Comparison of ENCODE assay signal across 12 mouse cellular contexts in genomic region chr3:28144676-28145075, GRCm38 (mm10).
DNase-seq lines count a peak whose midpoint lies in the region; ATAC-seq and TF ChIP-seq lines count a peak whose summit lies in the region.
"Had no signal": no experiment of that assay in that cellular context is flagged by ENCODE, and none has a peak within 500 bp of the region (broad histone marks: within the 10 kb centered on the region; RNA-seq: fewer than 3 reads in every experiment).

No protein-coding gene starts in this region.

- no peak overlapping the region for H3K27ac ChIP-seq in lung, embryonic 14.5 days (ENCODE audit: low read depth)
- H3K27ac ChIP-seq in heart, postnatal 0 days (ENCODE audit: low read depth), result no peak overlapping the region
- no peak overlapping the region for H3K27ac ChIP-seq in layer of hippocampus, adult 2 months
- H3K27ac ChIP-seq: midbrain, embryonic 12.5 days had no signal

- no peak for TF ChIP-seq CTCF in lung, embryonic 14.5 days (IDR thresholded peaks at IDR 0.05; ENCODE audit: low read depth)
- TF ChIP-seq CTCF in lung, adult 2 months (IDR thresholded peaks at IDR 0.05; ENCODE audit: insufficient read depth, low read length), result no peak
- no peak for TF ChIP-seq CTCF in heart, postnatal 0 days (IDR thresholded peaks at IDR 0.05; ENCODE audit: low read depth)
- no peak for TF ChIP-seq CTCF in layer of hippocampus, adult 2 months (conservative IDR thresholded peaks at IDR 0.05)

- H3K4me3 ChIP-seq in lung, embryonic 14.5 days (ENCODE audit: low read depth, low read length), result no peak overlapping the region
- no peak overlapping the region for H3K4me3 ChIP-seq in lung, adult 2 months (replicated peaks; ENCODE audit: extremely low read depth, low read depth, low read length)
- no peak overlapping the region for H3K4me3 ChIP-seq in heart, postnatal 0 days (ENCODE audit: low read depth, low read length)
- no peak overlapping the region for H3K4me3 ChIP-seq in layer of hippocampus, adult 2 months
- H3K4me3 ChIP-seq: erythroblast, embryonic 14.5 days; midbrain, embryonic 12.5 days had no signal

- no peak for TF ChIP-seq EP300 in heart, postnatal 0 days (IDR thresholded peaks at IDR 0.05; ENCODE audit: low read depth)

- H3K27me3 ChIP-seq in lung, embryonic 14.5 days (ENCODE audit: insufficient read depth, low read length), result no peaks in the 10 kb centered on the region
- no peaks in the 10 kb centered on the region for H3K27me3 ChIP-seq in heart, postnatal 0 days (ENCODE audit: control insufficient read depth, insufficient read depth, low read length)
- H3K27me3 ChIP-seq: midbrain, embryonic 12.5 days had no signal

- ATAC-seq in lung, embryonic 14.5 days (ENCODE audit: insufficient read depth), result peak; percentile 47; the same call in 1 of the 2 replicates
- peak; percentile 78 for ATAC-seq in heart, postnatal 0 days (ENCODE audit: insufficient read depth, low read depth)
- ATAC-seq: intestine, embryonic 16.5 days had no signal

- DNase-seq in lung, embryonic 14.5 days, result peak; percentile 72
- DNase-seq in lung, adult 2 months, result no peak
- peak; percentile 57 for DNase-seq in brain, adult 2 months (ENCODE audit: low read depth, low spot score)
- DNase-seq in heart, postnatal 0 days (ENCODE audit: low spot score), result peak; percentile 70
- no peak for DNase-seq in T-cell, adult 2 months (ENCODE audit: low spot score)
- no peak for DNase-seq in layer of hippocampus, adult 2 months (ENCODE audit: low spot score in 2 of 2)
- no peak for DNase-seq in frontal cortex, postnatal 10 days (ENCODE audit: low spot score in 2 of 2)
- DNase-seq: layer of hippocampus, adult 9-11 months; right cerebral cortex, postnatal 4 days had no signal

- no peaks in the 10 kb centered on the region for H3K36me3 ChIP-seq in lung, embryonic 14.5 days (ENCODE audit: insufficient read depth)
- no peaks in the 10 kb centered on the region for H3K36me3 ChIP-seq in heart, postnatal 0 days (replicated peaks; ENCODE audit: control insufficient read depth, insufficient read depth, low read length)
- H3K36me3 ChIP-seq: midbrain, embryonic 12.5 days had no signal

- TF ChIP-seq POLR2A in lung, adult 2 months (IDR thresholded peaks at IDR 0.05; ENCODE audit: borderline replicate concordance, extremely low read depth, low read depth, low read length), result no peak

- H3K4me1 ChIP-seq in lung, embryonic 14.5 days (ENCODE audit: insufficient read depth), result no peaks in the 10 kb centered on the region
- no peaks in the 10 kb centered on the region for H3K4me1 ChIP-seq in lung, adult 2 months (ENCODE audit: control insufficient read depth, insufficient read depth, low read length)
- H3K4me1 ChIP-seq in heart, postnatal 0 days (ENCODE audit: control insufficient read depth, insufficient read depth), result no peaks in the 10 kb centered on the region; the same call in 1 of the 2 replicates
- H3K4me1 ChIP-seq: midbrain, embryonic 12.5 days had no signal

- no peaks in the 10 kb centered on the region for H3K9me3 ChIP-seq in lung, embryonic 14.5 days (ENCODE audit: low read depth, low read length)
- H3K9me3 ChIP-seq in heart, postnatal 0 days (replicated peaks; ENCODE audit: control insufficient read depth, low read length), result no peaks in the 10 kb centered on the region
- H3K9me3 ChIP-seq: midbrain, embryonic 12.5 days had no signal

- H3K9ac ChIP-seq in lung, embryonic 14.5 days, result no peak overlapping the region
- no peak overlapping the region for H3K9ac ChIP-seq in heart, postnatal 0 days (replicated peaks; ENCODE audit: low read depth, low read length)
- H3K9ac ChIP-seq: midbrain, embryonic 12.5 days had no signal

- H3K4me2 ChIP-seq in lung, embryonic 14.5 days, result no peak overlapping the region
- no peak overlapping the region for H3K4me2 ChIP-seq in heart, postnatal 0 days (ENCODE audit: low read depth, low read length)
- H3K4me2 ChIP-seq: midbrain, embryonic 12.5 days had no signal

Comparison
In these comparisons a context has a peak if more than half of its experiments do, and no peak if none do; other contexts are left out.
1. DNase-seq: peak in lung, embryonic 14.5 days (single experiment), brain, adult 2 months (single experiment) and heart, postnatal 0 days (single experiment); none in lung, adult 2 months (single experiment), T-cell, adult 2 months (single experiment), layer of hippocampus, adult 2 months (0 of 2) and frontal cortex, postnatal 10 days (0 of 2).